Mouse (Mus musculus) forebrain, embryonic 15.5 days (tissue): Measurements from ENCODE around the gene Eya4. TPM values are rescaled to one million over a fixed set of nuclear protein-coding genes. Genes with fewer than 3 reads are reported as not detected.

Experiments
- ATAC-seq: fragments of 200-750 bp; cut with Nextera tagmentation; replicated peaks from 2 replicates; pipeline ENCODE4 v1.8.0; 2017; ENCODE audit warnings: mild to moderate bottlenecking, moderate TSS enrichment, moderate library complexity
- H3K27ac ChIP-seq: fragments of 300-500 bp; sonication (generic); replicated peaks from 2 replicates; pipeline ENCODE4 v1.5.1; 2015; ENCODE audit warnings: mild to moderate bottlenecking, inconsistent platforms
- H3K27me3 ChIP-seq: fragments of 300-500 bp; sonication (generic); 2 replicates; pipeline ENCODE4 v1.6.1; 2015; ENCODE audit warnings: inconsistent platforms
- H3K36me3 ChIP-seq: fragments of 300-500 bp; sonication (generic); 2 replicates; pipeline ENCODE4 v1.6.1; 2015; ENCODE audit warnings: mild to moderate bottlenecking, inconsistent platforms
- H3K4me1 ChIP-seq: fragments of 300-500 bp; sonication (generic); 2 replicates; pipeline ENCODE4 v1.6.1; 2015; ENCODE audit warnings: inconsistent platforms
- H3K4me2 ChIP-seq: fragments of 300-500 bp; sonication (generic); replicated peaks from 2 replicates; pipeline ENCODE4 v1.6.1; 2015; ENCODE audit warnings: mild to moderate bottlenecking, inconsistent platforms
- H3K4me3 ChIP-seq: fragments of 300-500 bp; sonication (generic); 2 replicates; pipeline ENCODE4 v1.5.1; 2015; ENCODE audit warnings: mild to moderate bottlenecking, inconsistent platforms
- H3K9ac ChIP-seq: fragments of 300-500 bp; sonication (generic); replicated peaks from 2 replicates; pipeline ENCODE4 v1.6.1; 2015; ENCODE audit warnings: mild to moderate bottlenecking, inconsistent platforms
- H3K9me3 ChIP-seq: fragments of 300-500 bp; sonication (generic); 2 replicates; pipeline ENCODE4 v1.6.1; 2016; ENCODE audit warnings: inconsistent platforms
- WGBS: fragments of 180-500 bp; shearing (Covaris S2); methylation state at CpG from one replicate; pipeline ENCODE4 v1.1.7; 2015; ENCODE audit warnings: mixed read lengths; 5-methylcytosine and 5-hydroxymethylcytosine counted together
- polyA plus RNA-seq: library from polyadenylated mRNA; unstranded; fragments of >200 nt; fragmentation: Nextera tagmentation; extraction: Ambion mirVana; gene quantifications from 2 replicates; pipeline ENCODE4 v1.2.1, GENCODE M21; 2015

The Eya4 gene
- polyA plus RNA-seq = 1.1 and 1.4 TPM in 2 replicates

- peak within 1 kb of the TSS; percentile 58 for H3K9ac ChIP-seq
- H3K4me2 ChIP-seq = peak within 1 kb of the TSS; percentile 90
- H3K36me3 ChIP-seq = no peaks in the 10 kb centered on the region
- ATAC-seq = peak; percentile 94
- H3K9me3 ChIP-seq = no peaks in the 10 kb centered on the region
- H3K27me3 ChIP-seq = peaks cover 12% of the 10 kb centered on the region
- peak within 1 kb of the TSS; percentile 50; the same call in 1 of the 2 replicates for H3K27ac ChIP-seq
- peak within 1 kb of the TSS; percentile 67 for H3K4me3 ChIP-seq
- WGBS = 1% methylated on average over 65 of the region's 79 CpGs
- H3K4me1 ChIP-seq = peaks cover 23% of the 10 kb centered on the region
These were observed at the start of gene Eya4 for GRCm38 (mm10) chr10:23350011-23350911. Gene Eya4 (minus strand): TSS chr10:23350786.

DNA sequence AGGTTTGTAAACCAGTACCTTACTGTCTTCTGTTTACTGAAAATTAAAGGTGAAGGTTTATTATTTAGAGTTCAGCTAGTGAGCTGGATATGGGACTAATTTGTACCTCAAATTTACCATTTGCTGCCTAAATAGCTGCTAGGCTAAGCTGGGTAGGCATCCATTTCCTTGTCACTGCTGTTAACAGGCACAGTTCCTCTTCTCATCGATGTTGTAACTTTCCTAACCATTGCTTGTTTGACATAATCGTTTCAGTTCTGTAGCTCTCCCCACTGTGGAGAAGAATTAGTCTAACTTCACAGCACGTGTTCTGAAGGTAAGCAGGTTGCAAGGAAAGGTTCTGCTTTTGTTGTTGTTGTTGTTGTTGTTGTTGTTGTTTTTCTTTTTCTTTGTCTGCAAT lies 44.8 kb upstream of the Eya4 start:
- Histone ChIP-seq H3K27me3 (no peaks in the 10 kb centered on the region), H3K4me1 (no peaks in the 10 kb centered on the region), H3K27ac (no peak overlapping the region), H3K36me3 (no peaks in the 10 kb centered on the region), H3K9ac (no peak overlapping the region), H3K4me3 (no peak overlapping the region), H3K4me2 (no peak overlapping the region), H3K9me3 (no peaks in the 10 kb centered on the region)
- no peak for ATAC-seq
- 89% methylated on average over 3 of the region's 3 CpGs for WGBS

GRCm38 (mm10) chr10:23394556-23395245 lies 44.1 kb upstream of the Eya4 start:
- no peaks in the 10 kb centered on the region for H3K27me3 ChIP-seq
- no peaks in the 10 kb centered on the region for H3K9me3 ChIP-seq
- no peak for ATAC-seq
- H3K4me3 ChIP-seq = no peak overlapping the region
- no peak overlapping the region for H3K4me2 ChIP-seq
- no peak overlapping the region for H3K27ac ChIP-seq
- H3K9ac ChIP-seq = no peak overlapping the region
- no peaks in the 10 kb centered on the region for H3K36me3 ChIP-seq
- WGBS = 87% methylated on average over 11 of the region's 11 CpGs
- no peaks in the 10 kb centered on the region for H3K4me1 ChIP-seq

GRCm38 (mm10) chr10:23394152-23394551 lies 43.6 kb upstream of the Eya4 start:
- H3K9ac ChIP-seq = no peak overlapping the region
- no peak for ATAC-seq

DNA sequence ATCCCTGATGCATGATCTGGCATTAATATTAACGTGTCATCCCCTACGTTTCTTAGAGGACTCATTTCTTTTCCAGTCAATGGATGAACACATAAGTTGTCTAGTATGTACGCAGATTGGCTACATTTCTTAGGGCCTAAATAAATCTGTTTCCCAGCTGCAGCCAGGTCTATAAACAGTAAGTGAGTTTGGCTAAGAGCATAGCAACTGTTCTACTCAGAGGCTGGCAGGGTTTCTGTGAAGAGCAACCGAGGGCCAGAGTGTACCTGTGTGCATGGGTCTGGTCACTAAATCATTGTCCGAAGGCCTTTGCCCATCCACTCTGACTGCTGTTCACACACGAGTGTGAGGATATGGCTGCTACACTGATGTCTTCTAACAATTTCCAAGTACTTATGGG lies 13.3 kb upstream of the Eya4 start:
- Histone ChIP-seq H3K27ac (no peak overlapping the region), H3K4me3 (no peak overlapping the region), H3K4me1 (no peaks in the 10 kb centered on the region), H3K4me2 (no peak overlapping the region), H3K27me3 (no peaks in the 10 kb centered on the region), H3K9ac (no peak overlapping the region), H3K9me3 (no peaks in the 10 kb centered on the region), H3K36me3 (no peaks in the 10 kb centered on the region)
- no peak for ATAC-seq
- 90% methylated on average over 6 of the region's 6 CpGs for WGBS

More at GRCm38 (mm10) chr10:23394152-23394551, 43.6 kb upstream of the Eya4 start:
- Histone ChIP-seq H3K27ac (no peak overlapping the region), H3K36me3 (no peaks in the 10 kb centered on the region), H3K4me1 (no peaks in the 10 kb centered on the region), H3K4me3 (no peak overlapping the region), H3K27me3 (no peaks in the 10 kb centered on the region), H3K9me3 (no peaks in the 10 kb centered on the region), H3K4me2 (no peak overlapping the region)
- 74% methylated on average over 6 of the region's 6 CpGs for WGBS

GRCm38 (mm10) chr10:23349392-23350010 lies 1.1 kb downstream of the Eya4 start:
- peak overlapping the region; percentile 90 for H3K4me2 ChIP-seq
- H3K36me3 ChIP-seq = no peaks in the 10 kb centered on the region
- ATAC-seq = peak; percentile 41
- H3K9ac ChIP-seq = peak overlapping the region; percentile 58
- peak overlapping the region; percentile 67 for H3K4me3 ChIP-seq
- H3K27me3 ChIP-seq = peaks cover 12% of the 10 kb centered on the region
- no peak overlapping the region for H3K27ac ChIP-seq
- WGBS = under 1% methylated on average over 30 of the region's 33 CpGs
- peaks cover 23% of the 10 kb centered on the region for H3K4me1 ChIP-seq
- H3K9me3 ChIP-seq = no peaks in the 10 kb centered on the region

DNA sequence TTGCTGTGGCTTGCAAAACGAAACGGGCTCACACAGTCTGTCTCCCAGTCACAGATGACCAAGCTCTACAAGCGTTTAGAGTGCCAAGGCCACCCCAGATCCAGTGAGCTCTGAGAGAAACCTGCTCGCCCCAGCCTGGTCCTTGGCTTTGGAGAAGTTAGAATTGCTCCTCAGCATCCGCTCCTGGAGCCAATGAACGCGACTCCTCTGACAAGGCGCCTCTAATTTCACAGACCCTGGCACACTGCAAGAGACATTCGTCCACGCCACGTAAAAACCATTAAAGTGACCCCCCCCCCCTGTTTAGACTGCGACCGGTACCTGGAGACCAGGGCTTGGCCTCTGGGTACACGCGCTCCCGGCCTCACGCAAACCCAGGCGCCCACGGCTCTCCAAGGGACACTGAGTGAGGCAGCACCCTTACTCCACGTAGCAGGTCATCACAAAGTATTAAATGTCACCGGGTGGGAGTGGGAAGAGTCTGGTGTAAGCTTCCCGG lies 1.6 kb downstream of the Eya4 start:
- ATAC-seq = peak; percentile 14
- Histone ChIP-seq H3K27me3 (peaks cover 12% of the 10 kb centered on the region), H3K9ac (peak overlapping the region; percentile 58), H3K4me3 (peak overlapping the region; percentile 67), H3K36me3 (no peaks in the 10 kb centered on the region), H3K27ac (no peak overlapping the region), H3K4me2 (peak overlapping the region; percentile 90), H3K9me3 (no peaks in the 10 kb centered on the region), H3K4me1 (peaks cover 23% of the 10 kb centered on the region)
- 0% methylated on average over 22 of the region's 22 CpGs for WGBS

DNA sequence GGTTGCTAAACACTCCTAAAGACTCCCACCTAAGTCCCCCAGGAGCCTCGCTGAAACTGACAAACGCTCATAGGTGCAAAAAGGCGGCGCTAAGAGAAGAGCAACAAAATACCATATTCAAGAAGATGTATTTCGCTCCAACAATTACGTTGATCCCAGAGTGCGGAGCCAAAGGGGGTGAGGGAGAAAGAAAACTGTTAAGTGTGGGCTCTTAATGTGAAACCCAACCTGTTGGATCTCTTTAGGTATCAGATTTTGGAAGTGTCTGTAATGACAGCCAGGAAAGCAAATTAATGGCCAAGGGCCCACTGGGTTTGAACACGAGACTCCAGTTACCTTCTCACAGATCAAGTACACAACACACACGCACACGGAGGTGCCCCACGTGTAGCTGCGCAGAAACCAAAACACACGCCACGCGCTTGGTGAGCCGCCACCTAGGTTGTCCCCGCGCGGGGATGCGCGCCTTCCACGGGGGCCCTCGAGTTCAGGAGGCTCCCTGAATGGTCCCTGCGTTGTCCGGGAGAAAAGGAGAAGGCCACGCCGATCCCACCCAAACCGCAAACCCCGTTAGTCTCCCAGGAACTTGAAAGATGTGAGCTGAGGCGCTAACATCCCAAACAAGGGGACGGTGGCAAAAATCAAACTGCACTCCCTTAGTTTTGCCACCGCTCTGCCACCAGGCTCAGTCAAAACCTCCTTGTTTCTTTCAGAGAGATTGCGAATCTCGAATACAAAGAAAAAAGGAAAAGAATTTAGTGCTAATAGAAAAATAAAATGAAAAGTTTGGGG lies 2.3 kb downstream of the Eya4 start:
- H3K4me2 ChIP-seq = peak overlapping the region; percentile 90
- 1% methylated on average over 34 of the region's 34 CpGs for WGBS
- peak overlapping the region; percentile 58; the same call in 1 of the 2 replicates for H3K9ac ChIP-seq
- no peak for ATAC-seq
- peaks cover 23% of the 10 kb centered on the region for H3K4me1 ChIP-seq
- H3K36me3 ChIP-seq = no peaks in the 10 kb centered on the region
- H3K27ac ChIP-seq = no peak overlapping the region
- peaks cover 12% of the 10 kb centered on the region for H3K27me3 ChIP-seq
- H3K9me3 ChIP-seq = no peaks in the 10 kb centered on the region
- peak overlapping the region; percentile 67 for H3K4me3 ChIP-seq

DNA sequence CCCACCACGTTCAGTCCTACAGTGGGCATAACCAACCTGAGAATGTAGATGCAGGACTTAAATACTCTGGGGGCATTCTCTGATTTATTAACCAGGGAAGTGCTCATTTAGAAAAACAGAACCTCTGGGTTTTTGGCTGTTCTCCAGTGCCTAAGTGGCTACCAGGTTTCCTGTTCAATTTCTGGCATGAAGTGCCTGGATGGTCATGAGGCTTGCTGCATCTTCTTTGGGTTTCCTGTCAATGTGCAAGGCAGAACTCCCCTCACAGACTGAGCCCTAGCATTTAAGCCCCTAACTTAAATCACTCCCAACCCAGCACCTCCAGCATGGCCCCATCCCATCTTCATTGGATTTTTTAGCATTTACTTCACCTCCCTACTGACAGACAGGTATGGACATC lies 13.3 kb downstream of the Eya4 start:
- Histone ChIP-seq H3K27me3 (no peaks in the 10 kb centered on the region), H3K4me1 (no peaks in the 10 kb centered on the region), H3K9ac (no peak overlapping the region), H3K36me3 (no peaks in the 10 kb centered on the region), H3K27ac (no peak overlapping the region), H3K9me3 (no peaks in the 10 kb centered on the region), H3K4me2 (no peak overlapping the region), H3K4me3 (no peak overlapping the region)
- no peak for ATAC-seq
- WGBS = 88% methylated on average over 1 of the region's 1 CpGs

GRCm38 (mm10) chr10:23332768-23333167 lies 17.8 kb downstream of the Eya4 start:
- no peak overlapping the region for H3K9ac ChIP-seq
- H3K4me3 ChIP-seq = no peak overlapping the region
- H3K27ac ChIP-seq = no peak overlapping the region
- WGBS = 66% methylated on average over 5 of the region's 5 CpGs
- H3K36me3 ChIP-seq = no peaks in the 10 kb centered on the region
- no peaks in the 10 kb centered on the region for H3K9me3 ChIP-seq
- ATAC-seq = no peak
- H3K4me2 ChIP-seq = no peak overlapping the region
- no peaks in the 10 kb centered on the region for H3K27me3 ChIP-seq
- H3K4me1 ChIP-seq = peaks cover 6% of the 10 kb centered on the region; the same call in 1 of the 2 replicates

GRCm38 (mm10) chr10:23327651-23328050 lies 22.9 kb downstream of the Eya4 start:
- no peaks in the 10 kb centered on the region for H3K27me3 ChIP-seq
- WGBS = 93% methylated on average over 6 of the region's 6 CpGs
- H3K27ac ChIP-seq = no peak overlapping the region
- no peak overlapping the region for H3K9ac ChIP-seq
- peaks cover 6% of the 10 kb centered on the region; the same call in 1 of the 2 replicates for H3K4me1 ChIP-seq
- no peaks in the 10 kb centered on the region for H3K9me3 ChIP-seq
- H3K4me2 ChIP-seq = no peak overlapping the region
- H3K4me3 ChIP-seq = no peak overlapping the region
- H3K36me3 ChIP-seq = no peaks in the 10 kb centered on the region
- ATAC-seq = no peak
